Mouse (Mus musculus) testis, postnatal 14 days (tissue): ENCODE data around the gene Ash1l.
"Not testable (repeated sequence)": the region's sequence is repeated elsewhere in the genome, so short reads cannot be mapped to it uniquely, and the experiment has no call there.

Source experiments
- DNase-seq: peaks from one replicate; pipeline ENCODE4 v3.0.0; 2021; ENCODE audit warnings: low spot score

Gene Ash1l

DNA sequence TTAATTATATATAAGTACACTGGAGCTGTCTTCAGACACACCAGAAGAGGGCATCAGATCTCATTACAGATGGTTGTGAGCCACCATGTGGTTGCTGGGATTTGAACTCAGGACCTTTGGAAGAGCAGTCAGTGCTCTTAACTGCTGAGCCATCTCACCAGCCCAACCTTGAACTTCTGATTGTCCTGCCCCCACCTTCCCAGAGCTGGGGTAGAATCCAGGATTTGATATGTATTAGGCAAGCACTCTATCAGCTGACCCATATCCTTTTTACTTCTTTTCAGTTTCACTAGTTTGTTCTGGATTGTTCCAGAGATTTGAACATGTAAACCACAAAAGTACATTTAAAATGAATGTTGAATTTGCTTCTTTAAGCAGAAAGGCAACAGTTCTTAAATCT, 12.8 kb downstream of the Ash1l start:
- DNase-seq, result not testable (repeated sequence)

DNA sequence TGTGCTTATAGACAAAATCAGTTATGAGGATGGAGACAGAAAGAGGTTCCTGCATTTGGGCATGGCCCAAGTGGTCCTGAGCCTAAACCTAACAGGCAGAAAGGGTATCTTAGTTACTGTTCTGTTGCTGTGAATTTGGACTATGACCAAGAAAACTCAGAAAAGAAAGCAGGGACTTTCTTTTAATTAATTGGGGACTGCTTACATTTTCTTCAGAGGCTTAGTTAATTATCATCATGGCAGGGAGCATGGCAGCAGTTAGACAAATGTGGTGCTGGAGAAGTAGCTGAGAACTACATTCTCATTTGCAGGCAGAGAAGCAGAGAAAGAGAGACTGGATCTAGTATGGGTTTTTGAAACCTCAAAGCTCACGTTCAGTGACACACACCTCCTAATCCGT, 24.6 kb downstream of the Ash1l start:
- DNase-seq, result no peak

DNA sequence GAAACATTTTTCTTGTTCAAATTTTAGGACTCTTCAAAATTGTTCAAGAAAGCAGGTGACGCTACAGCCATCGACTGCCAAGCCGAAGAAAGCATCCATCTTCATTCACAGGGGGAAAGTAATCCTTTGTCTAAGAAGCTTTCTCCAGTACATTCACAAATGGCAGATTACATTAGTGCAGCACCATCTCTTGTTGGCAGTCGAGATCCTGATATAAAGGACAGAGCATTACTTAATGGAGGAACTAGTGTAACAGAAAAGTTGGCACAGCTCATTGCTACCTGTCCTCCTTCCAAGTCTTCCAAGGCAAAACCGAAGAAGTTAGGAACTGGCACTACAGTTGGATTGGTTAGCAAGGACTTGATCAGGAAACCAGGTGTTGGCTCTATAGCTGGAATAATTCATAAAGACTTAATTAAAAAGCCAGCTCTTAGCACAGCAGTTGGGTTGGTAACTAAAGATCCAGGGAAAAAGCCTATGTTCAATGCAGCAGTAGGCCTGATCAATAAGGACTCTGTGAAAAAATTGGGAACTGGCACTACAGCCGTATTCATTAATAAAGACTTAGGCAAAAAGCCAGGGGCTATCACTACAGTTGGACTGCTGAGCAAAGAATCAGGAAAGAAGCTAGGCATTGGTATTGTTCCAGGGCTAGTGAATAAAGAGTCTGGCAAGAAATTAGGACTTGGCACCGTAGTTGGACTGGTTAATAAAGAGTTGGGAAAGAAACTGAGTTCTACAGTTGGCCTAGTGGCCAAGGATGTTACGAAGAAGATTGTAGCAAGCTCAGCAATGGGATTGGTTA, 31.0 kb downstream of the Ash1l start:
- no peak for DNase-seq

GRCm38 (mm10) chr3:88983921-88984381, 33.5 kb downstream of the Ash1l start:
- no peak for DNase-seq

DNA sequence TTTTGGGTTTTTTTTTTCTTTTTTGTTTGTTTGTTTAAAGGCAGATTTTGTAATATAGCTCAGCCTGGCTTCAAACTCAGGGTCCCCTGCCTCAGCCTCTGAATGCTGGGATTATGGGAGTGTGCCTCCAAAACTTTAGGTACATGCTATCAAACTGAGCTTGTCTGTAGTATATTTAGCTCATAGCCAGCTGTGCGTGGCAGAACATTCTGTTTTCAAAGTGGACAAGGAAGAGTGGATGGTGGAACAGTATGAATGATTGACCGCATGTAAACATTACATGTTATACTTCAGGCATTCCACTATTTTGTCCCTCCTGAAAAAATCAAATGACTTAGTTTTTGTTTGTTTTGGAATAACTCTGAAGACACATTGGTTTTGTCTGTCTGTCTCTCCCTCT, 42.4 kb downstream of the Ash1l start:
- no peak for DNase-seq

GRCm38 (mm10) chr3:89001536-89001935, 51.1 kb downstream of the Ash1l start:
- DNase-seq, result no peak

- not testable (repeated sequence) for DNase-seq
Observed at GRCm38 (mm10) chr3:89030896-89031295, 80.5 kb downstream of the Ash1l start.

- no peak for DNase-seq
Observed at GRCm38 (mm10) chr3:89043359-89043758, 92.9 kb downstream of the Ash1l start.

DNA sequence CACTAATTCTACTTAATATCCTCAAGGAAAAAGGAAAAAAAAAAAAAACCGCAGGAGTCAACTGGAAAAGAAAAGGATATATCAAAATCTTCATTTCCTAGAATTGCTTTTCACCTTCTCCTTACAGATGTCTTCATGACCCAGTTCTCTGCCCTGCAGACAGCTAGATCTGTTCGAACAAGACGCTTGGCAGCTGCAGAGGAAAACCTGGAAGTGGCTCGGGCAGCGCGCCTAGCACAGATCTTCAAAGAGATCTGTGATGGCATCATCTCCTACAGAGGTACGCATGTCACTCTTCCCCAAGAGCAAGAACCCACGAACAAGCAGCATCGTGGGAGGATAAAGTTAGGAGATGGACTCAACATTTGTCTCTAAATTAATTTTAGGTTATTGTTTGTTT, 107.9 kb downstream of the Ash1l start:
- no peak for DNase-seq

DNA sequence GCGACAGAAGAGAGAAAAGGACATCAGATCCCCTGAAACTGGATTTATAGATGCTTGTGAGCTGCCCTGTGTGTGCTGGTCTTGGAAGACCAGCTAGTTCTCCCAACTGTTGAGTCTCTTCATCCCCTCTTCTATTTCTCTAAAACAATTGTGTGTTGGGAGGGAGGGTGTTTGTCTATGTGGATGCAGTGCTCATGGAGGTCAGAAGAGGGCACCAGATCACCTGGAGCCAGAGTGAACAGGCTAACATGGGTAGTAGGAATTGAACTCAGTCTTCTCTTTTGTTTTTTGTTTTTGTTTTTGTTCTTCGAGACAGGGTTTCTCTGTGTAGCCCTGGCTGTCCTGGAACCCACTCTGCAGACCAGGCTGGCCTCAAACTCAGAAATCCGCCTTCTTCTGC, 108.4 kb downstream of the Ash1l start:
- no peak for DNase-seq

- no peak for DNase-seq
Observed at GRCm38 (mm10) chr3:89061696-89062095, 111.3 kb downstream of the Ash1l start.

DNA sequence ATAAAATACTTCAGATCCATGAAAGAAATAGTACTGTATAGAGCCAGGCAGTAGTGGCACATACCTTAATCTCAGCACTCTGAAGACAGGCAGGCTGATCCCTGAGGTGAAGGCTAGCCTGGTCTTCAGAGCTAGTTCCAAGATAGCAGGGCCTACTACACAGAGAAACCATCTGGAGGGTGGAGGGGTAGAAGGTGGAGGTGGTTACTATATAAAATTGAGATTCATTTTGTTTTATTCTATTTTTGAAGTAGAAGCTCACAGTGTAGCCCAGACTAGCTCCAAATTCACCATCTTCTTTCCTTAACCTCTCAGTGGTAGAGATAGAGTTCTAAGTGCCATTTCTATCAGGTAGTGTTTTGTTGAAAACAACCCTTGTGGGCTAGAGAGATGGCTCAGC, 116.8 kb downstream of the Ash1l start:
- no peak for DNase-seq

DNA sequence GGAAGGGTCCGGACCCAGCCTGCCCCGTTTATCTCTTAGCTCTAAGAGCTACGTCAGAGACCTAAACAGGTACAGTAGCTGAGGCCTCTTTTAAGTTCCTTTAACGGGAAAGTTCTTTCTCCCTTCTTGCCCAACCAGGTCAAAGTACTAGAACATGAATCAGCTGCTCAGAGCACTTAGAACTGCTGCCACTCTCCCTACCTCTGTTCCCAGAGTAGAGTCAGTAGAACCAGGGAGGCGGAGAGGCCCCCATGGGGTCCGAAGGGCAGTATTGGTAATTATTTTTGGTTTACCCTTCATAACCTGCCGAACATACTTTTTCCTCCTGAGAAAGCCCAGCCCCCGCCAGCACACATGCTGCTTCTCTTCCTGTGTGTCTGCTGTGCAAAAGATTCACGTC, 127.0 kb downstream of the Ash1l start:
- no peak for DNase-seq

DNA sequence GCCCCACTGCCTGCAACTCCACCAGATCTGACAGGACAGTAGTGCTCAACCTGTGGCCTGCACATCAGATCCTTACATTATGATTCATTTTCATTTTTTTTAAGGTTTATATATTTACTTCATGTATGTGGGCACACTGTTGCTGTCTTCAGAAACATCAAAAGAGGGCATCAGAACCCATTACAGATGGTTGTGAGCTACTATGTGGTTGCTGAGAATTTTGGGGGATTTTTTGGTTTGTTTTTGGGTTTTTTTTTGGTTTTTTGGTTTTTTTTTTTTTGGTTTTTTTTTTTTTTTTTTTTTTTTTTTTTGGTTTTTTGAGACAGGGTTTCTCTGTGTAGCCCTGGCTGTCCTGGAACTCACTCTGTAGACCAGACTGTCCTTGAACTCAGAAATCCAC, 131.9 kb downstream of the Ash1l start:
- DNase-seq, result not testable (repeated sequence)

- DNase-seq, result no peak
Observed at GRCm38 (mm10) chr3:89084133-89084532, 133.7 kb downstream of the Ash1l start.

- no peak for DNase-seq
Observed at GRCm38 (mm10) chr3:89084654-89085190, 134.3 kb downstream of the Ash1l start.

GRCm38 (mm10) chr3:89087338-89088110, 137.1 kb downstream of the Ash1l start:
- DNase-seq, result peak; percentile 80

DNA sequence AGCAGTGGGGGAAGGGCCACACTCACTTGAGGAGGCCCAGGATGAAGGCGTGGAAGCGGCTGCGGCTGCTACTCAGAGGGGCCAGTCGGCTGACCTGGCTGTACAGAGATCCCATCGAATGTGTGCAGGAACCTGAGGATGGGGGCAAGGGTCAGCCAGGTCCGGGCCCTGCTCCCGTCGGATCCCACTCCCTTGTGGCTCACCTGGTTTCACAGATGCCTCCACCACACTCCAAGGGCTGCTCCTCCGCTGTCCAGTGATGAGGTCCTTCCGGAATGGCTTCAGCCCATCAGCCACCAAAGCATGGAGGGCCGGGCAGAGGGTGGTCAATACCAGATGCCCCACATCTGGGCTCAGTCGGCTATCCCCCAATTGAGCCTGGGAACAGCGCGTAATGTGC, 138.6 kb downstream of the Ash1l start:
- no peak for DNase-seq

- peak; percentile 80 for DNase-seq
Observed at GRCm38 (mm10) chr3:89089882-89090591, 139.6 kb downstream of the Ash1l start.

DNA sequence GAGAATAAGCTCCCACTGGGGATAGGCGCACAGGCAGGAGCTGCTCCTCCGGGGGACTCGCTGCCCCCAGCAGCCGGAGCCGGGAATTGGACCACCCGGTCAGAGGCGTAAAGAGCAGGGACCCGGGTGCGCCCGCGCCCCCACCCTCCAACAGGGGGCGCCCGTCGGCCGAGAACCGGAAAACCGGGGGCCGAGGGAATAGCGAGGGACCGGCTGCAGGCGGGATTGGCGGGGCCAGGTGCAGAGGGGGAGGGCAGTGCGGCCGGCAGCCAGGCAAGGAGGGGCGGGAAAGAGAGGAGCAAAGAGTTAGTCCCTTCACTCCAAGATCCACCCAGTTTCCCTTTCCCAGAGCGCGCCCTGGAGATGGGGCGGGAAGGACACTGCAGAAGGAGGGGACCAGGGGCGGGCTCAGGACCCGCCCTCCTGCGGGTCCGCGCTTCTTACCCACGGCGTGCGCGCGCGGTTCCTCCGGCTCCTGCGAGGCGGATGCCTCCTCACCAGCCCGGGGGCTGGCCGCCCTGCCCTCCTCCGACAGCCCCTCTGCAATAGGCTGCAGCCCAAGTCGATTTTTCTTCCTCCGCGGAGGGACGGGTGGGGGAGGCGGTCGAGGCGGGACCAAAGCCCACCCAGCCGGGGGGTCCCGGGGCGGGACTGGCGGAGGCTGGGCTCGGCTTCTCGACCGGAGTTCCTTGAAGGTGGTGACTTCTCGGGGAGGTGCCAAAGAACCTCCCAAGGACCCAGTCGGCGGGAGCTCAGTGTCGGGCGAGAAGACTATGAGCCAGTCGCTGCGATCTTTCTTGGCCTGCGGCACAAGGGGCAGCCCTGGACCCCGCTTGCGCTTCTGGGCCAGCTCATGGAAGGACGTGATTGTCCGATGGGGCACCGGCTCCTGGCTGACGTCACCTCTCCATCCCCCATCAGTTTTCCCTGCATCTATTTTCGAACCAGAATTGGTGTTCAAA, 140.6 kb downstream of the Ash1l start:
- peak; percentile 83 for DNase-seq
